Mouse (Mus musculus) G1E (cell line): ENCODE measurements around the gene Ntrk3. TPM values are rescaled to one million over a fixed set of nuclear protein-coding genes. Genes with fewer than 3 reads are reported as not detected.

Source experiments
- ATAC-seq: 2 replicates; pipeline ENCODE4 v1.8.0; 2016; ENCODE audit warnings: mild to moderate bottlenecking; ENCODE audit not compliant: insufficient number of reproducible peaks, poor library complexity, low FRiP score, severe bottlenecking; ENCODE audit errors: extremely low read depth
- DNase-seq: peaks from one replicate; pipeline ENCODE4 v3.0.0; 2012; ENCODE audit warnings: low spot score
- H3K27me3 ChIP-seq: 2 replicates; pipeline ENCODE4 v1.6.1; 2012; ENCODE audit warnings: mild to moderate bottlenecking, low read length, inconsistent platforms; ENCODE audit not compliant: insufficient read depth
- H3K36me3 ChIP-seq: replicated peaks from 2 replicates; pipeline ENCODE3; 2012; ENCODE audit warnings: mild to moderate bottlenecking, inconsistent platforms
- H3K4me1 ChIP-seq: 2 replicates; pipeline ENCODE4 v1.6.1; 2012; ENCODE audit warnings: low read depth, low read length, inconsistent platforms, mixed read lengths; ENCODE audit not compliant: insufficient read depth
- H3K4me3 ChIP-seq: 2 replicates; pipeline ENCODE4 v1.5.1; 2012; ENCODE audit warnings: low read depth, mild to moderate bottlenecking, inconsistent platforms, low read length, moderate library complexity, mixed read lengths
- H3K9me3 ChIP-seq: replicated peaks from 2 replicates; pipeline ENCODE4 v1.6.1; 2012; ENCODE audit warnings: inconsistent platforms
- CTCF ChIP-seq: IDR thresholded peaks from 2 replicates; pipeline ENCODE4 v1.5.1; 2012; ENCODE audit warnings: low read depth, low read length, inconsistent platforms, mixed read lengths
- GATA1 ChIP-seq: IDR thresholded peaks from 2 replicates; pipeline ENCODE4 v1.6.1; 2012; ENCODE audit warnings: borderline replicate concordance, low read length, inconsistent platforms, mixed read lengths
- GATA2 ChIP-seq: IDR thresholded peaks from 2 replicates; pipeline ENCODE4 v1.6.1; 2012; ENCODE audit warnings: low read depth, low read length, inconsistent platforms, borderline replicate concordance
- POLR2AphosphoS5 ChIP-seq: IDR thresholded peaks from 2 replicates; pipeline ENCODE4 v1.6.1; 2012; ENCODE audit warnings: low read depth, low read length, inconsistent platforms; ENCODE audit not compliant: insufficient replicate concordance
- TAL1 ChIP-seq: conservative IDR thresholded peaks from 2 replicates; pipeline ENCODE4 v1.6.1; 2012; ENCODE audit warnings: low read depth, low read length, inconsistent platforms, mixed read lengths
- polyA plus RNA-seq: library from polyadenylated mRNA; stranded (reverse); fragments of >175 nt; gene quantifications from 2 replicates; pipeline ENCODE4 v1.2.3, GENCODE M21; 2012
- total RNA-seq, 2 experiments: library from RNA; stranded (forward) in 1 of 2; stranded (reverse) in 1 of 2; fragments of 200-1000 nt in 1 of 2; fragments of >200 nt in 1 of 2; fragmentation: Nextera tagmentation in 1 of 2; gene quantifications; 2 replicates each; pipeline ENCODE4 v1.2.3; 2014 to 2017

Ntrk3 gene
- total and polyA plus RNA-seq, 3 experiments: 0.27 TPM; not detected in 2

GRCm38 (mm10) chr7:78515042-78515609, 222.7 kb downstream of the Ntrk3 start:
- no peaks in the 10 kb centered on the region for H3K27me3 ChIP-seq
- H3K4me1 ChIP-seq: no peaks in the 10 kb centered on the region
- DNase-seq (no peak), ATAC-seq (no peak)
- H3K4me3 ChIP-seq: no peak overlapping the region
- TF ChIP-seq CTCF: no peak
- TF ChIP-seq GATA1: no peak
- TF ChIP-seq POLR2AphosphoS5: no peak
- TF ChIP-seq GATA2: no peak
- no peak for TF ChIP-seq TAL1
- H3K9me3 ChIP-seq: peaks cover 24% of the 10 kb centered on the region
- H3K36me3 ChIP-seq: no peaks in the 10 kb centered on the region

- no peak overlapping the region for H3K4me3 ChIP-seq
- no peaks in the 10 kb centered on the region for H3K4me1 ChIP-seq
- no peak for DNase-seq
- peaks cover 3% of the 10 kb centered on the region for H3K9me3 ChIP-seq
- no peaks in the 10 kb centered on the region for H3K36me3 ChIP-seq
- ATAC-seq: no peak
- TF ChIP-seq POLR2AphosphoS5 (no peak), CTCF (no peak), TAL1 (no peak), GATA2 (no peak), GATA1 (no peak)
- no peaks in the 10 kb centered on the region for H3K27me3 ChIP-seq
Observed at GRCm38 (mm10) chr7:78507032-78507611, 230.7 kb downstream of the Ntrk3 start.

- H3K9me3 ChIP-seq: peaks cover 13% of the 10 kb centered on the region
Observed at GRCm38 (mm10) chr7:78500863-78501262, 236.9 kb downstream of the Ntrk3 start.

GRCm38 (mm10) chr7:78499970-78500369, 237.8 kb downstream of the Ntrk3 start:
- no peaks in the 10 kb centered on the region for H3K36me3 ChIP-seq
- TF ChIP-seq TAL1: no peak
- no peak for TF ChIP-seq CTCF
- TF ChIP-seq GATA2: no peak
- TF ChIP-seq POLR2AphosphoS5: no peak
- TF ChIP-seq GATA1: no peak
- ATAC-seq (no peak), DNase-seq (no peak)
- no peaks in the 10 kb centered on the region for H3K4me1 ChIP-seq
- H3K4me3 ChIP-seq: no peak overlapping the region
- no peaks in the 10 kb centered on the region for H3K27me3 ChIP-seq
- peaks cover 18% of the 10 kb centered on the region for H3K9me3 ChIP-seq

More at GRCm38 (mm10) chr7:78500863-78501262, 236.9 kb downstream of the Ntrk3 start:
- Histone ChIP-seq H3K27me3 (no peaks in the 10 kb centered on the region), H3K4me1 (no peaks in the 10 kb centered on the region), H3K36me3 (no peaks in the 10 kb centered on the region), H3K4me3 (no peak overlapping the region)
- DNase-seq (no peak), ATAC-seq (no peak)
- TF ChIP-seq POLR2AphosphoS5 (no peak), GATA1 (no peak), GATA2 (no peak), CTCF (no peak), TAL1 (no peak)

- no peak for ATAC-seq
- Histone ChIP-seq H3K36me3 (no peaks in the 10 kb centered on the region), H3K4me1 (no peaks in the 10 kb centered on the region), H3K27me3 (no peaks in the 10 kb centered on the region), H3K4me3 (no peak overlapping the region), H3K9me3 (peaks cover 30% of the 10 kb centered on the region)
- DNase-seq: no peak
- TF ChIP-seq TAL1: no peak
- TF ChIP-seq POLR2AphosphoS5: no peak
- TF ChIP-seq CTCF: no peak
- no peak for TF ChIP-seq GATA1
- no peak for TF ChIP-seq GATA2
Observed at GRCm38 (mm10) chr7:78498356-78498755, 239.5 kb downstream of the Ntrk3 start.

GRCm38 (mm10) chr7:78497819-78498218, 240.0 kb downstream of the Ntrk3 start:
- TF ChIP-seq GATA2 (no peak), POLR2AphosphoS5 (no peak), GATA1 (no peak), TAL1 (no peak), CTCF (no peak)
- ATAC-seq (no peak), DNase-seq (no peak)
- H3K4me1 ChIP-seq: no peaks in the 10 kb centered on the region
- no peaks in the 10 kb centered on the region for H3K36me3 ChIP-seq
- no peak overlapping the region for H3K4me3 ChIP-seq
- H3K27me3 ChIP-seq: no peaks in the 10 kb centered on the region
- peaks cover 33% of the 10 kb centered on the region for H3K9me3 ChIP-seq
